Comparison of ENCODE assay signal across 14 mouse cellular contexts in the genomic region with DNA sequence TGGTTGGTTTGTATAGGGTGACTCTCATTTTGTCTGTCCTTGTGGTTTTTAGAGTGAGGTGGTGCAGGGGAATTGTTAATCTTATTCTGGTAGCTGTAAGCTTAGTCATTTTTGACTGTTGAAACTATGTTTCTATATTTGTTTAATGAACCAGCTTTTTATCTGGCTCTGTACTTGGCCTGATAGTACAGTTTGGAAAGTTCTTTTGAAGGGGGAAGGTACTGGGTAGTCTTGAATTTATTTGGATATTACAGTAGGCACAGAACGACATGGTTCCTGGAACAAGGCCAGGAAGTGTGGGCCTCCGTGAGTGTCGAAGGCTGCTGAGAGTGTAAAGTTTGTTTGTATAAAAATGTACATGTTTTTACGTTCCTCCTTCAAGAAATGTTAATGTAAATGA.
"Had no signal": no experiment of that assay in that cellular context is flagged by ENCODE, and none has a peak within 500 bp of the region (broad histone marks: within the 10 kb centered on the region; RNA-seq: fewer than 3 reads in every experiment).

No protein-coding gene starts in this region.

- H3K4me3 ChIP-seq: lung, embryonic 15.5 days; megakaryocyte, embryonic 14.5 days; midbrain, embryonic 13.5 days; midbrain, embryonic 15.5 days; neural tube, embryonic 12.5 days had no signal

- H3K27me3 ChIP-seq: lung, embryonic 15.5 days; megakaryocyte, embryonic 14.5 days; midbrain, embryonic 13.5 days; midbrain, embryonic 15.5 days; neural tube, embryonic 12.5 days had no signal

- H3K36me3 ChIP-seq: lung, embryonic 15.5 days; midbrain, embryonic 13.5 days; midbrain, embryonic 15.5 days; neural tube, embryonic 12.5 days had no signal

- H3K27ac ChIP-seq: lung, embryonic 15.5 days; midbrain, embryonic 13.5 days; midbrain, embryonic 15.5 days; neural tube, embryonic 12.5 days had no signal

- ATAC-seq: lung, postnatal 0 days; midbrain, embryonic 13.5 days; midbrain, embryonic 15.5 days had no signal

- H3K4me1 ChIP-seq: megakaryocyte, embryonic 14.5 days; midbrain, embryonic 13.5 days; midbrain, embryonic 15.5 days; neural tube, embryonic 12.5 days had no signal

- H3K9ac ChIP-seq: lung, embryonic 15.5 days; midbrain, embryonic 13.5 days; midbrain, embryonic 15.5 days; neural tube, embryonic 12.5 days had no signal

- DNase-seq: lung, adult 18-20 months; lung, postnatal 4 days; right cerebral cortex, postnatal 25 days; right cerebral cortex, postnatal 4 days; spleen, adult 18-20 months; thymus, adult 18-20 months; thymus, postnatal 14 days; thymus, postnatal 36 days had no signal
